Comparison of ENCODE assay signal across 9 mouse cellular contexts in the genomic region with DNA sequence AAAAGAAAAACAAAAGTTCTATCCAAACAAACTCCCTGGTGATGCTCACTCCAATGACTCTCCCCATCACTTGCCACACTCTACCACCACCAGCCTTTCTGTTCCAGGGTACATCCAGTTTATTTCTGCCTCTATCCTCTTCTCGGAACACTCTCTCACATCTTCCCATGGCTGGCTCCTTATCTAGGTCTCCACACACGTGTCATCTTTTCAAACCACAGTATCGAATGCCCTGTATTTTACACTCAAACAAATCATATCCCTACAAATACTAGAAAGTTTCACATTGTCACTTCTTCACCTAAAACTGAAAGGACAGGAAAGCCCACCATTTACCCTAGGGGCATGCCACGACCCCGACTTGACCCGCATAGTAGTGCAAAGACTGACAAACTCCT. TPM values are rescaled to one million over a fixed set of nuclear protein-coding genes. Genes with fewer than 3 reads are reported as not detected.
DNase-seq lines count a peak whose midpoint lies in the region; ATAC-seq and TF ChIP-seq lines count a peak whose summit lies in the region.
"Had no signal": no experiment of that assay in that cellular context is flagged by ENCODE, and none has a peak within 500 bp of the region (broad histone marks: within the 10 kb centered on the region; RNA-seq: fewer than 3 reads in every experiment).

No protein-coding gene starts in this region.

- no peak for DNase-seq in heart, postnatal 0 days (ENCODE audit: low spot score)
- no peak for DNase-seq in heart, postnatal 14 days
- DNase-seq in Muller cell, postnatal 12 days (ENCODE audit: inconsistent ontology term) = peak; percentile 6
- no peak for DNase-seq in hindbrain, embryonic 11.5 days (ENCODE audit: low spot score)
- DNase-seq in midbrain, embryonic 10.5 days (ENCODE audit: low spot score) = no peak
- no peak for DNase-seq in cerebellum, adult 8-10 months
- no peak for DNase-seq in B cell, adult 2 months
- DNase-seq in cerebellum, postnatal 25 days = no peak

- no peak for ATAC-seq in heart, postnatal 0 days (ENCODE audit: insufficient read depth, low read depth)
- peak; percentile 13; the same call in 1 of the 2 replicates for ATAC-seq in hindbrain, embryonic 11.5 days (ENCODE audit: low FRiP score)

- intact Hi-C loops in heart, postnatal 14 days (cut with DNase I) = no loop called here

- H3K9me3 ChIP-seq in heart, postnatal 0 days (replicated peaks; ENCODE audit: control insufficient read depth, low read length) = no peaks in the 10 kb centered on the region
- H3K9me3 ChIP-seq in hindbrain, embryonic 11.5 days (ENCODE audit: control insufficient read depth, low read length) = no peaks in the 10 kb centered on the region
- no peaks in the 10 kb centered on the region for H3K9me3 ChIP-seq in midbrain, embryonic 10.5 days (replicated peaks)

- TF ChIP-seq CTCF in heart, postnatal 0 days (IDR thresholded peaks at IDR 0.05; ENCODE audit: low read depth) = no peak

- no peaks in the 10 kb centered on the region for H3K36me3 ChIP-seq in heart, postnatal 0 days (replicated peaks; ENCODE audit: control insufficient read depth, insufficient read depth, low read length)
- H3K36me3 ChIP-seq in hindbrain, embryonic 11.5 days (ENCODE audit: control insufficient read depth, insufficient read depth, low read length) = no peaks in the 10 kb centered on the region
- H3K36me3 ChIP-seq in midbrain, embryonic 10.5 days = no peaks in the 10 kb centered on the region

- no peak for TF ChIP-seq EP300 in heart, postnatal 0 days (IDR thresholded peaks at IDR 0.05; ENCODE audit: low read depth)

- H3K4me2 ChIP-seq in heart, postnatal 0 days (ENCODE audit: low read depth, low read length) = peak overlapping the region; percentile 65
- peak overlapping the region; percentile 69 for H3K4me2 ChIP-seq in hindbrain, embryonic 11.5 days (replicated peaks; ENCODE audit: low read depth, low read length)

- peaks cover 25% of the 10 kb centered on the region for H3K4me1 ChIP-seq in heart, postnatal 0 days (ENCODE audit: control insufficient read depth, insufficient read depth)
- H3K4me1 ChIP-seq in hindbrain, embryonic 11.5 days (replicated peaks; ENCODE audit: control insufficient read depth, insufficient read depth, low read length) = no peaks in the 10 kb centered on the region
- H3K4me1 ChIP-seq in midbrain, embryonic 10.5 days = peaks cover 32% of the 10 kb centered on the region

- 6% methylated on average over 6 of the region's 6 CpGs for WGBS in heart, postnatal 0 days
- WGBS in hindbrain, embryonic 11.5 days = 20% methylated on average over 6 of the region's 6 CpGs
- 23% methylated on average over 6 of the region's 6 CpGs for WGBS in midbrain, embryonic 10.5 days

- H3K27ac ChIP-seq in heart, postnatal 0 days (ENCODE audit: low read depth) = peak overlapping the region; percentile 81
- H3K27ac ChIP-seq in hindbrain, embryonic 11.5 days (ENCODE audit: low read depth, low read length) = peak overlapping the region; percentile 25; the same call in 1 of the 2 replicates
- peak overlapping the region; percentile 89 for H3K27ac ChIP-seq in midbrain, embryonic 10.5 days (replicated peaks)

- no peaks in the 10 kb centered on the region for H3K27me3 ChIP-seq in heart, postnatal 0 days (ENCODE audit: control insufficient read depth, insufficient read depth, low read length)
- H3K27me3 ChIP-seq in hindbrain, embryonic 11.5 days (ENCODE audit: control insufficient read depth, insufficient read depth, low read length) = no peaks in the 10 kb centered on the region
- no peaks in the 10 kb centered on the region for H3K27me3 ChIP-seq in midbrain, embryonic 10.5 days (ENCODE audit: low read depth, poor library complexity, severe bottlenecking)
- H3K27me3 ChIP-seq: Patski had no signal

- H3K4me3 ChIP-seq in heart, postnatal 0 days (ENCODE audit: low read depth, low read length) = peak overlapping the region; percentile 67
- peak overlapping the region; percentile 64 for H3K4me3 ChIP-seq in hindbrain, embryonic 11.5 days (ENCODE audit: low read depth, low read length)
- H3K4me3 ChIP-seq in midbrain, embryonic 10.5 days = peak overlapping the region; percentile 86

- H3K9ac ChIP-seq in heart, postnatal 0 days (replicated peaks; ENCODE audit: low read depth, low read length) = peak overlapping the region; percentile 62
- H3K9ac ChIP-seq in hindbrain, embryonic 11.5 days (ENCODE audit: low read depth, low read length) = peak overlapping the region; percentile 58

RNA-seq across cellular contexts. Expression of gene Rmnd5b, which starts 0.6 kb away (rescaled TPM):
- total RNA-seq in heart, postnatal 0 days (2014; rRNA removed; ENCODE audit: low replicate concordance) = 38.6 and 54.3 TPM in 2 replicates
- 25.8 and 30.0 TPM in 2 replicates for polyA plus RNA-seq in heart, postnatal 0 days (2015; fragmentation: Nextera tagmentation; extraction: Ambion mirVana)
- 10 to 100 TPM; 16.0 to 16.3 TPM for total RNA-seq in heart, postnatal 14 days (2021)
- polyA plus RNA-seq in hindbrain, embryonic 11.5 days (2014; fragmentation: Nextera tagmentation; extraction: Ambion mirVana) = 42.5 and 43.7 TPM in 2 replicates
- polyA plus RNA-seq in midbrain, embryonic 10.5 days (2016; fragmentation: Nextera tagmentation; extraction: Ambion mirVana) = 38.6 TPM in 2 replicates

RNA-seq across cellular contexts. Expression of gene N4bp3, which starts 15.5 kb away (rescaled TPM):
- 31.2 and 34.8 TPM in 2 replicates for total RNA-seq in heart, postnatal 0 days (2014; rRNA removed; ENCODE audit: low replicate concordance)
- 18.1 and 20.2 TPM in 2 replicates for polyA plus RNA-seq in heart, postnatal 0 days (2015; fragmentation: Nextera tagmentation; extraction: Ambion mirVana)
- total RNA-seq in heart, postnatal 14 days (2021) = 10 to 100 TPM; 22.1 to 23.1 TPM
- 6.6 and 6.9 TPM in 2 replicates for polyA plus RNA-seq in hindbrain, embryonic 11.5 days (2014; fragmentation: Nextera tagmentation; extraction: Ambion mirVana)
- 16.9 and 21.7 TPM in 2 replicates for polyA plus RNA-seq in midbrain, embryonic 10.5 days (2016; fragmentation: Nextera tagmentation; extraction: Ambion mirVana)

RNA-seq across cellular contexts. Expression of gene Nhp2, which starts 15.6 kb away (rescaled TPM):
- total RNA-seq in heart, postnatal 0 days (2014; rRNA removed; ENCODE audit: low replicate concordance) = 34.1 and 58.2 TPM in 2 replicates
- 59.7 and 61.4 TPM in 2 replicates for polyA plus RNA-seq in heart, postnatal 0 days (2015; fragmentation: Nextera tagmentation; extraction: Ambion mirVana)
- 10 to 100 TPM; 19.5 to 21.3 TPM for total RNA-seq in heart, postnatal 14 days (2021)
- 154 and 156 TPM in 2 replicates for polyA plus RNA-seq in hindbrain, embryonic 11.5 days (2014; fragmentation: Nextera tagmentation; extraction: Ambion mirVana)
- polyA plus RNA-seq in midbrain, embryonic 10.5 days (2016; fragmentation: Nextera tagmentation; extraction: Ambion mirVana) = 209 and 269 TPM in 2 replicates

RNA-seq across cellular contexts. Expression of gene D930048N14Rik, which starts 15.6 kb away (rescaled TPM):
- 0.08 and 0.58 TPM in 2 replicates for total RNA-seq in heart, postnatal 0 days (2014; rRNA removed; ENCODE audit: low replicate concordance)
- 0.74 and 0.78 TPM in 2 replicates for polyA plus RNA-seq in heart, postnatal 0 days (2015; fragmentation: Nextera tagmentation; extraction: Ambion mirVana)
- total RNA-seq in heart, postnatal 14 days (2021) = 1 to 10 TPM; 1.3 to 1.4 TPM
- polyA plus RNA-seq in hindbrain, embryonic 11.5 days (2014; fragmentation: Nextera tagmentation; extraction: Ambion mirVana) = 0.73 and 1.2 TPM in 2 replicates
- polyA plus RNA-seq in midbrain, embryonic 10.5 days (2016; fragmentation: Nextera tagmentation; extraction: Ambion mirVana) = 0.98 and 1.6 TPM in 2 replicates

RNA-seq across cellular contexts. Expression of gene Hnrnpab, which starts 28.5 kb away (rescaled TPM):
- total RNA-seq in heart, postnatal 0 days (2014; rRNA removed; ENCODE audit: low replicate concordance) = 136 and 225 TPM in 2 replicates
- 156 and 159 TPM in 2 replicates for polyA plus RNA-seq in heart, postnatal 0 days (2015; fragmentation: Nextera tagmentation; extraction: Ambion mirVana)
- total RNA-seq in heart, postnatal 14 days (2021) = 100 to 1,000 TPM; 141 to 163 TPM
- polyA plus RNA-seq in hindbrain, embryonic 11.5 days (2014; fragmentation: Nextera tagmentation; extraction: Ambion mirVana) = 777 and 822 TPM in 2 replicates
- 587 and 631 TPM in 2 replicates for polyA plus RNA-seq in midbrain, embryonic 10.5 days (2016; fragmentation: Nextera tagmentation; extraction: Ambion mirVana)

Comparison
In these comparisons a context has a peak if more than half of its experiments do, and no peak if none do; other contexts are left out.
1. H3K27ac ChIP-seq: peak in every context shown above with its lines; median percentile 89 in midbrain, embryonic 10.5 days; 81 in heart, postnatal 0 days; 25 in hindbrain, embryonic 11.5 days.